Mouse (Mus musculus): ENCODE measurements at regions not wholly inside any gene's neighbourhood (a gene's known extent, or its start where the extent isn't known, plus 50 kb on each side); places are given as distances from the start of the nearest gene placed in this dataset.

GRCm38 (mm10) chr5:128482617-128483440 is 50.0 kb upstream of the Tmem132d start:
- DNase-seq (ENCODE audit: low spot score in 2 of 2): no peak

Data from right cerebral cortex, postnatal 10 days (tissue).